Mouse (Mus musculus) neural tube, embryonic 13.5 days (tissue): ENCODE data around the gene Defb42. TPM values are rescaled to one million over a fixed set of nuclear protein-coding genes. Genes with fewer than 3 reads are reported as not detected.

Experiments used
- ATAC-seq: fragments of 200-750 bp; cut with Nextera tagmentation; 2 replicates; pipeline ENCODE4 v1.8.0; 2017; ENCODE audit warnings: low read depth, mild to moderate bottlenecking, moderate TSS enrichment, moderate library complexity
- H3K27ac ChIP-seq: fragments of 300-500 bp; sonication (generic); replicated peaks from 2 replicates; pipeline ENCODE4 v1.5.1; 2015; ENCODE audit warnings: moderate library complexity, mild to moderate bottlenecking, inconsistent platforms
- H3K27me3 ChIP-seq: fragments of 300-500 bp; sonication (generic); 2 replicates; pipeline ENCODE4 v1.6.1; 2015; ENCODE audit warnings: mild to moderate bottlenecking, inconsistent platforms
- H3K36me3 ChIP-seq: fragments of 300-500 bp; sonication (generic); 2 replicates; pipeline ENCODE4 v1.6.1; 2015; ENCODE audit warnings: mild to moderate bottlenecking, inconsistent platforms
- H3K4me1 ChIP-seq: fragments of 300-500 bp; sonication (generic); replicated peaks from 2 replicates; pipeline ENCODE4 v1.6.1; 2015; ENCODE audit warnings: inconsistent platforms
- H3K4me2 ChIP-seq: fragments of 300-500 bp; sonication (generic); 2 replicates; pipeline ENCODE4 v1.6.1; 2015; ENCODE audit warnings: inconsistent platforms, mild to moderate bottlenecking, moderate library complexity
- H3K4me3 ChIP-seq: fragments of 300-500 bp; sonication (generic); 2 replicates; pipeline ENCODE4 v1.5.1; 2015; ENCODE audit warnings: mild to moderate bottlenecking, inconsistent platforms
- H3K9ac ChIP-seq: fragments of 300-500 bp; sonication (generic); 2 replicates; pipeline ENCODE4 v1.6.1; 2015; ENCODE audit warnings: moderate library complexity, mild to moderate bottlenecking, inconsistent platforms
- H3K9me3 ChIP-seq: fragments of 300-500 bp; sonication (generic); 2 replicates; pipeline ENCODE4 v1.6.1; 2016; ENCODE audit warnings: inconsistent platforms
- WGBS: fragments of 180-500 bp; shearing (Covaris S2); methylation state at CpG from one replicate; pipeline ENCODE4 v1.1.7; 2015; 5-methylcytosine and 5-hydroxymethylcytosine counted together
- polyA plus RNA-seq: library from polyadenylated mRNA; unstranded; fragments of >200 nt; fragmentation: Nextera tagmentation; extraction: Ambion mirVana; gene quantifications from 2 replicates; pipeline ENCODE4 v1.2.1, GENCODE M21; 2015

Gene Defb42
- polyA plus RNA-seq, 1 experiment from 2014 or later: not detected

- no peak overlapping the region for H3K9ac ChIP-seq
- H3K27me3 ChIP-seq: no peaks in the 10 kb centered on the region
Measured at GRCm38 (mm10) chr14:63065391-63065790, 18.6 kb downstream of the Defb42 start.

DNA sequence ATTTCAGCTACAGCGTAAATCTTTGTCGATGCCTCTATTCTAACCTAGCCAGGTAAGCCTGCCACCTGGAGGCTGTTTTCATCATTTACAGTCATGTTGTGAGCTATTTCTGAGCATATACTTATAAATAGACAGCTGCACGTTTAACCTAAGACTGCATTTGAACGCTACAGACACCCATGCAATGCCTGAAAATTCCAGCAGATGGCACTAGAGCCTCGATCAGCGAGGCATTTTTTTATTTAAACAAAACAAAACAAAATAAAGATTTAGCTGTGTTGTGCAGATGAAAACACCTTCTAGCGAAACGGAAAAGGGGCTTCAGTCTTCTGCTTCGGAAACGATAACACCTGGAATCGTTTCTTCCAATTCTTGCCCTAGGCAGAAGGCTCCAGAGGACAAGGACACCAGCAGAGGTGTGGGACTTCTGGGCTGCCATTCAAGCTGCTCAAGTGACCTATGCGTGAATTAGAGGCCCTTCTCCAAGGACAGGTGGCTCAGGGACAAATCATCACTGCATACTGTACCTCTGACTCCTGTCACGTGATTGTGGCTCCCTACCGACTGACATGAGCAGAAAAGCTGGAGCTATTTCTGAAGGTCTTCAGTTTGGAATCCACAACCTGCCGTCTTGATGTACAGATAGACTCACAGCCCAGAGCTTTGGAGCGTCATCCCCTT, 20.0 kb downstream of the Defb42 start:
- Histone ChIP-seq H3K4me2 (peak overlapping the region; percentile 29; the same call in 1 of the 2 replicates), H3K9ac (no peak overlapping the region), H3K4me3 (no peak overlapping the region), H3K9me3 (no peaks in the 10 kb centered on the region), H3K4me1 (no peaks in the 10 kb centered on the region), H3K27ac (no peak overlapping the region), H3K27me3 (peaks cover 2% of the 10 kb centered on the region; the same call in 1 of the 2 replicates), H3K36me3 (no peaks in the 10 kb centered on the region)
- 36% methylated on average over 16 of the region's 16 CpGs for WGBS
- ATAC-seq: peak; percentile 43

More at GRCm38 (mm10) chr14:63065391-63065790, 18.6 kb downstream of the Defb42 start:
- WGBS: 81% methylated on average over 5 of the region's 5 CpGs
- Histone ChIP-seq H3K4me2 (no peak overlapping the region), H3K9me3 (no peaks in the 10 kb centered on the region), H3K27ac (no peak overlapping the region), H3K36me3 (no peaks in the 10 kb centered on the region), H3K4me1 (no peaks in the 10 kb centered on the region), H3K4me3 (no peak overlapping the region)
- no peak for ATAC-seq

- ATAC-seq: no peak
Measured at GRCm38 (mm10) chr14:63067708-63068107, 20.9 kb downstream of the Defb42 start.

More at GRCm38 (mm10) chr14:63067708-63068107, 20.9 kb downstream of the Defb42 start:
- H3K4me2 ChIP-seq: no peak overlapping the region
- H3K27me3 ChIP-seq: peaks cover 5% of the 10 kb centered on the region; the same call in 1 of the 2 replicates
- H3K4me3 ChIP-seq: no peak overlapping the region
- no peak overlapping the region for H3K27ac ChIP-seq
- no peaks in the 10 kb centered on the region for H3K36me3 ChIP-seq
- no peaks in the 10 kb centered on the region for H3K9me3 ChIP-seq
- 80% methylated on average over 15 of the region's 15 CpGs for WGBS
- no peak overlapping the region for H3K9ac ChIP-seq
- no peaks in the 10 kb centered on the region for H3K4me1 ChIP-seq

Other genes with a start within 250 kb of the Defb42 start
- 8.4 and 8.7 TPM in 2 replicates for gene Wdfy2, start 209.3 kb upstream of the Defb42 start, polyA plus RNA-seq
- not detected in 2 replicates for gene Defb48, start 62.5 kb upstream of the Defb42 start, polyA plus RNA-seq
- not detected in 2 replicates for gene Defb47, start 48.9 kb upstream of the Defb42 start, polyA plus RNA-seq
- gene Defb43, start 35.2 kb upstream of the Defb42 start, polyA plus RNA-seq: not detected in 2 replicates
- not detected in 2 replicates for gene Defb30, start 3.0 kb downstream of the Defb42 start, polyA plus RNA-seq